11 mouse cellular contexts compared by ENCODE assay signal in genomic region chr6:140731402-140731730, GRCm38 (mm10). TPM values are rescaled to one million over a fixed set of nuclear protein-coding genes. Genes with fewer than 3 reads are reported as not detected.
A peak's percentile ranks its signal among the peaks of the same experiment; 100 is the strongest.
DNase-seq lines count a peak whose midpoint lies in the region; ATAC-seq and TF ChIP-seq lines count a peak whose summit lies in the region.
"Had no signal": no experiment of that assay in that cellular context is flagged by ENCODE, and none has a peak within 500 bp of the region (broad histone marks: within the 10 kb centered on the region; RNA-seq: fewer than 3 reads in every experiment).

No protein-coding gene starts in this region.

- no peak overlapping the region for H3K4me3 ChIP-seq in forebrain, postnatal 0 days (ENCODE audit: low read depth, low read length)

- no peaks in the 10 kb centered on the region for H3K27me3 ChIP-seq in forebrain, postnatal 0 days (ENCODE audit: insufficient read depth, low read length)

- WGBS in forebrain, postnatal 0 days = 27% methylated on average over 1 of the region's 1 CpGs

- no peak overlapping the region for H3K9ac ChIP-seq in forebrain, postnatal 0 days

- H3K36me3 ChIP-seq in forebrain, postnatal 0 days (ENCODE audit: insufficient read depth) = no peaks in the 10 kb centered on the region

- TF ChIP-seq CTCF in forebrain, postnatal 0 days (IDR thresholded peaks at IDR 0.05; ENCODE audit: low read depth) = no peak

- ATAC-seq in forebrain, postnatal 0 days = peak; percentile 90

- H3K27ac ChIP-seq in forebrain, postnatal 0 days (ENCODE audit: low read depth, low read length) = no peak overlapping the region

- DNase-seq in right cerebral cortex, postnatal 10 days (ENCODE audit: low spot score in 2 of 2) = peak; percentile 60 to 81
- DNase-seq in right cerebral cortex, postnatal 25 days = no peak
- DNase-seq in forebrain, postnatal 0 days = peak; percentile 77
- DNase-seq in layer of hippocampus, postnatal 36 days = peak; percentile 52 to 70
- no peak for DNase-seq in adrenal gland, adult 18-20 months (ENCODE audit: low spot score in 2 of 2)
- DNase-seq in natural killer cell, adult 2 months (ENCODE audit: low spot score in 2 of 2) = no peak
- DNase-seq in kidney, adult 8-10 months = no peak
- DNase-seq in kidney, postnatal 36 days = no peak

- H3K4me2 ChIP-seq in forebrain, postnatal 0 days (ENCODE audit: low read depth) = no peak overlapping the region

- 0 out of 2 replicates have a peak, but pooled peaks cover 4% of the 10 kb centered on the region for H3K4me1 ChIP-seq in forebrain, postnatal 0 days (ENCODE audit: insufficient read depth)

- no peaks in the 10 kb centered on the region for H3K9me3 ChIP-seq in forebrain, postnatal 0 days (ENCODE audit: low read length)

RNA-seq across cellular contexts. Expression of gene Gm11077, which starts 2.3 kb away (rescaled TPM):
- not detected in 2 replicates for total RNA-seq in forebrain, postnatal 0 days (2014; rRNA removed)
- not detected in 2 replicates for polyA plus RNA-seq in forebrain, postnatal 0 days (2015; fragmentation: Nextera tagmentation; extraction: Ambion mirVana)
- not detected for total RNA-seq in layer of hippocampus, postnatal 36 days (2021)
- not detected for total RNA-seq in adrenal gland, adult 18-20 months (2021)
- total RNA-seq: hematopoietic stem cell, adult 5-6 weeks had no signal
- polyA plus RNA-seq: limb, embryonic 11.5 days; stomach, embryonic 16.5 days had no signal

Comparison
In these comparisons a context has a peak if more than half of its experiments do, and no peak if none do; other contexts are left out.
1. DNase-seq: peak in right cerebral cortex, postnatal 10 days (2 of 2), forebrain, postnatal 0 days (single experiment) and layer of hippocampus, postnatal 36 days (2 of 2); none in right cerebral cortex, postnatal 25 days (single experiment), adrenal gland, adult 18-20 months (0 of 2), natural killer cell, adult 2 months (0 of 2), kidney, adult 8-10 months (0 of 2) and kidney, postnatal 36 days (0 of 2).